Mouse (Mus musculus): ENCODE results near the gene Sdk1. TPM values are rescaled to one million over a fixed set of nuclear protein-coding genes. Genes with fewer than 3 reads are reported as not detected.
A peak's percentile ranks its signal among the peaks of the same experiment; 100 is the strongest.

Gene Sdk1
- polyA plus RNA-seq, 1 experiment from 2014 or later, result 0.73 TPM

GRCm38 (mm10) chr5:142178164-142178563 lies 936.9 kb downstream of the Sdk1 start:
- H3K27ac ChIP-seq (replicated peaks), result 0 out of 2 replicates have a peak overlapping the region, but pooled peaks have one; percentile 28

DNA sequence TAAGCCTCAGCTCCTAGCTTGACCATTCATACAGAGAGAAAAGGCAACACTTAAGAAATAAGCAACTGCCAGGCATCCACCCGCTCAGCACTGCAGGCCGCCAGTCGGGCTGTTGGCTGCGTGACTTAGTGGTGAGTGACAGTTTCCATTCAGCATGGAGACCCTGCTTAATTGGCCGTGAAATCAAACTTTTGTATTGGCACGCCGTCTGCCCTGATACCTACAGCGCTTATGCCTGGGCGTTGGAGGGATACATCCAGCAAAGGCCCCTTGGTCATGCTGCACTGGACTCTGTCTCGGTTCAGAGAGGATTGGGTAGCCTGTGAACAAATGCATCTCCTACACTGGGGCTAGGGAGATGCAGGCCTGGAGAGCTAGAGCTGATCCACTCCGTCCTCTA lies 938.0 kb downstream of the Sdk1 start:
- Histone ChIP-seq H3K36me3 (no peaks in the 10 kb centered on the region), H3K4me3 (peak overlapping the region; percentile 33), H3K4me1 (peaks cover 38% of the 10 kb centered on the region), H3K9me3 (replicated peaks) (no peaks in the 10 kb centered on the region; the same call in 1 of the 2 replicates), H3K27me3 (ENCODE audit: low read depth, poor library complexity, severe bottlenecking) (peaks cover 91% of the 10 kb centered on the region), H3K27ac (replicated peaks) (peak overlapping the region; percentile 59)
- WGBS, result 15% methylated on average over 11 of the region's 11 CpGs
- DNase-seq (ENCODE audit: low spot score), result peak; percentile 82

More at GRCm38 (mm10) chr5:142178164-142178563, 936.9 kb downstream of the Sdk1 start:
- Histone ChIP-seq H3K36me3 (no peaks in the 10 kb centered on the region), H3K27me3 (ENCODE audit: low read depth, poor library complexity, severe bottlenecking) (peaks cover 85% of the 10 kb centered on the region), H3K4me1 (peaks cover 38% of the 10 kb centered on the region), H3K4me3 (no peak overlapping the region), H3K9me3 (replicated peaks) (no peaks in the 10 kb centered on the region; the same call in 1 of the 2 replicates)
- WGBS, result 74% methylated on average over 8 of the region's 8 CpGs
- DNase-seq (ENCODE audit: low spot score), result no peak

DNA sequence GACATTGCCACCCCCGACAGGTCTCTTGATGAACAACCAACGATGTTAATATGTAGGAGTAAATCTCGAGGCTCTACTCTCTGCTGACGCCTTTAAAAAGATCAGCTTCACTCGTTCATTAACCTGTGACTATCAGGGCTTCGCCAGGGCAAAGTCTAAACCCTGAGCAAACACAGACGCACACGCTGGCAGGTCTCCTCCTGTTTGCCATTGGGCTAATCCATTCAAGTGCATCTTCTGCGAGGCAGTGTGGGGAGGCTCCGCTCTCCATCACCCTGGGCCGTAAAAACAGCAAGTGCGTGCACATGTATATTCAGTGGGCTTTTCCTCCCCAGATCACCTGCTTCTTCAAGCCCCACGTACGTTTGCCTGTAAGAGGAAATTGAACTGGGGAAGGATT lies 940.6 kb downstream of the Sdk1 start:
- no peaks in the 10 kb centered on the region for H3K9me3 ChIP-seq (replicated peaks)
- WGBS, result 75% methylated on average over 14 of the region's 14 CpGs
- no peak overlapping the region for H3K4me3 ChIP-seq
- no peaks in the 10 kb centered on the region for H3K36me3 ChIP-seq
- peaks cover 38% of the 10 kb centered on the region for H3K4me1 ChIP-seq
- H3K27ac ChIP-seq (replicated peaks), result no peak overlapping the region
- DNase-seq (ENCODE audit: low spot score), result no peak
- H3K27me3 ChIP-seq (ENCODE audit: low read depth, poor library complexity, severe bottlenecking), result peaks cover 79% of the 10 kb centered on the region

DNA sequence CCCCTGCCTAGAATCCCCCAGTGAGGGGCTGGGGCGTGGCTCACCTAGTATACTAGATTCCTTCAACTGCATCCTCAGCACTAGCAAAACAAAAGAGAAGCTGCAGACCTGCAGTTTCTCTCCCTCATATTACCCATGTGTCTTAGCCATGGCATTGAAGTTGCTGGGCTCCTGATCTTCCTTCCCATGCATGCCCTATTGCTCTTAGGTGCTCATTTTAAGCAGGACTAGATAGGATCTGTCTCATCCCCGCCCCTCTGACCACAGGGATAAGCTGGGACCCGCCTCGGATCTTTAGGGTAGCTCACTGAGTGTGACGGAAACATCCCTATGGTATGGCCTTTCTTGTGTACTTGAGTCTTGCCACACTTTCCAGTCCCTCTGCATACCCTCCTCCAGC lies 947.5 kb downstream of the Sdk1 start:
- no peaks in the 10 kb centered on the region for H3K36me3 ChIP-seq
- 79% methylated on average over 5 of the region's 5 CpGs for WGBS

DNA sequence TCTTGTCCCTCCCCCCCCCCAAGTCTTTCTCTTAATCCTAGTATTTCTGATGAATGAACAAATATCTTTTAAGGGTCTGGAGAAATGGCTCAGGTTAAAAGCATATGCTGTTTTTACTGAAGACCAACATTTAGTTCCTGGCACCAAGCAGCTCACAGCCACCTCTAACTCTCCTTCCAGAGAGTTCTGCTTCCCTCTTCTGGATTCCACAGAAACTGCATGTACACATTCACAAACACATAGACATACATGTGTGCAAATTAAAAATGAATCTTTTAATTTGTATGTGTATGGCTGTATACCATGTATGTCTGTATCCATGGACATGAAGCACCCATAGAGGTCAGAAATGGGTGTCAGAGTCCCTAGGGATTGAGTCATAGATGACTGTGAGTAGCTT lies 968.6 kb downstream of the Sdk1 start:
- no peaks in the 10 kb centered on the region for H3K27me3 ChIP-seq (ENCODE audit: low read depth, poor library complexity, severe bottlenecking)
- no peak for DNase-seq (ENCODE audit: low spot score)
- H3K36me3 ChIP-seq, result no peaks in the 10 kb centered on the region
- H3K9me3 ChIP-seq (replicated peaks), result no peaks in the 10 kb centered on the region
- no peak overlapping the region for H3K4me3 ChIP-seq
- no peak overlapping the region for H3K27ac ChIP-seq (replicated peaks)
- H3K4me1 ChIP-seq, result 0 out of 2 replicates have a peak, but pooled peaks cover 3% of the 10 kb centered on the region

More for the DNA sequence above, 947.5 kb downstream of the Sdk1 start:
- no peak overlapping the region for H3K27ac ChIP-seq (replicated peaks)
- H3K4me3 ChIP-seq, result no peak overlapping the region
- H3K9me3 ChIP-seq (replicated peaks), result no peaks in the 10 kb centered on the region
- DNase-seq (ENCODE audit: low spot score), result no peak
- peaks cover 10% of the 10 kb centered on the region; the same call in 1 of the 2 replicates for H3K4me1 ChIP-seq
- peaks cover 23% of the 10 kb centered on the region for H3K27me3 ChIP-seq (ENCODE audit: low read depth, poor library complexity, severe bottlenecking)

DNA sequence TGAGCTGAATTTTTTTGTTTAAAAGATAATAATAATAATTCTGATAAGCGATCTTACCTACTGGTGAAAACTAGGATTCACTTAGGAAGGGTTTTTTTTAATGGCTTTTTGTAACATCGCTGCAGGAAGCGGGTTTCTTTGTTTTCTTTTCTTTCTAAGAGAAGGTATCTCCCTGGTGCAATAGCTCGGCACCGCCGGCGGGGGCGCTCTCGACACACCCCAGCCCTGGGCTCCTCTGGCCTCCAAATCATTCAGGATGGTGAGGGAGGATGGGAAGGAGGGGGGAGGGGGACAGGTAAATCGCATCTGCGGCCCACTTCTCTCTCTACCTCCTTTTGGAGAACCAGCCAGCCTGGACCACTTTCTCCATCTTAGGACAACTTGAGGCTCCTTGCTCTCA lies 971.0 kb downstream of the Sdk1 start:
- Histone ChIP-seq H3K36me3 (no peaks in the 10 kb centered on the region), H3K4me3 (no peak overlapping the region), H3K9me3 (replicated peaks) (no peaks in the 10 kb centered on the region), H3K27ac (replicated peaks) (no peak overlapping the region), H3K27me3 (ENCODE audit: low read depth, poor library complexity, severe bottlenecking) (no peaks in the 10 kb centered on the region), H3K4me1 (0 out of 2 replicates have a peak, but pooled peaks cover 3% of the 10 kb centered on the region)
- WGBS, result 61% methylated on average over 11 of the region's 11 CpGs
- no peak for DNase-seq (ENCODE audit: low spot score)

- H3K27me3 ChIP-seq (ENCODE audit: low read depth, poor library complexity, severe bottlenecking), result no peaks in the 10 kb centered on the region
- no peak overlapping the region for H3K27ac ChIP-seq (replicated peaks)
- no peak for DNase-seq (ENCODE audit: low spot score)
- 90% methylated on average over 5 of the region's 5 CpGs for WGBS
- H3K4me3 ChIP-seq, result no peak overlapping the region
- no peaks in the 10 kb centered on the region for H3K36me3 ChIP-seq
- H3K9me3 ChIP-seq (replicated peaks), result peaks cover 7% of the 10 kb centered on the region; the same call in 1 of the 2 replicates
- H3K4me1 ChIP-seq, result no peaks in the 10 kb centered on the region
Measured at GRCm38 (mm10) chr5:142215981-142216380, 974.7 kb downstream of the Sdk1 start.

DNA sequence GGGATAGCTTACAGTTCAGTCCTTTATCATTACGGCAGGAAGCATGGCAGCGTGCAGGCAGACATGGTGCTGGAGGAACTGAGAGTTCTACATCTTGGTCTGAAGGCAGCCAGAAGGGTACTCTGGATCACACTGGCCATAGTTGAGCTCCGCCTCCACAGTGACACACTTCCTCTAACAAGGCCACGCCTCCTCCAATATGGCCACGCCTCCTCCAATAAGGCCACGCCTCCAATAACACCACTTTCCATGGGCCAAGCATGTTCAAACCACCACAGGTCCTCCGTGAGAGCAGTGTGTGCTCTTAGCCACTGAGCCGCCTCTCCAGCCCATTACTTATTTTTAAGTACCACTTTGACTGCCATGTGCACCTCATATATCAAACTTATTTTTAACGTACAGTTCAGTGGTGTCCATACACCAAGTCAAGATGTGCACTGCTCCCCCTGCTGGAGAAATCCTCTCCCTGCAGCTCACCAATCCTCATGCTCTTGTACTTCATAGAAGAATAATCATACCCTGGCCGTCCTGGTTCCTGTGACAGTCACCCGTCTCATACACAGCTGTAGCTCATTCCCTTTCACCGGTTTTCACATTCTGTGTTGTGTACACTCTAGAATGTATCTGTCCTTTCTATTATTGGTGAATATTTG lies 979.7 kb downstream of the Sdk1 start:
- peak; percentile 18 for DNase-seq (ENCODE audit: low spot score)
- Histone ChIP-seq H3K27me3 (ENCODE audit: low read depth, poor library complexity, severe bottlenecking) (no peaks in the 10 kb centered on the region), H3K36me3 (no peaks in the 10 kb centered on the region), H3K9me3 (replicated peaks) (peaks cover 9% of the 10 kb centered on the region; the same call in 1 of the 2 replicates), H3K27ac (replicated peaks) (no peak overlapping the region), H3K4me1 (no peaks in the 10 kb centered on the region), H3K4me3 (no peak overlapping the region)
- WGBS, result 94% methylated on average over 12 of the region's 12 CpGs

DNA sequence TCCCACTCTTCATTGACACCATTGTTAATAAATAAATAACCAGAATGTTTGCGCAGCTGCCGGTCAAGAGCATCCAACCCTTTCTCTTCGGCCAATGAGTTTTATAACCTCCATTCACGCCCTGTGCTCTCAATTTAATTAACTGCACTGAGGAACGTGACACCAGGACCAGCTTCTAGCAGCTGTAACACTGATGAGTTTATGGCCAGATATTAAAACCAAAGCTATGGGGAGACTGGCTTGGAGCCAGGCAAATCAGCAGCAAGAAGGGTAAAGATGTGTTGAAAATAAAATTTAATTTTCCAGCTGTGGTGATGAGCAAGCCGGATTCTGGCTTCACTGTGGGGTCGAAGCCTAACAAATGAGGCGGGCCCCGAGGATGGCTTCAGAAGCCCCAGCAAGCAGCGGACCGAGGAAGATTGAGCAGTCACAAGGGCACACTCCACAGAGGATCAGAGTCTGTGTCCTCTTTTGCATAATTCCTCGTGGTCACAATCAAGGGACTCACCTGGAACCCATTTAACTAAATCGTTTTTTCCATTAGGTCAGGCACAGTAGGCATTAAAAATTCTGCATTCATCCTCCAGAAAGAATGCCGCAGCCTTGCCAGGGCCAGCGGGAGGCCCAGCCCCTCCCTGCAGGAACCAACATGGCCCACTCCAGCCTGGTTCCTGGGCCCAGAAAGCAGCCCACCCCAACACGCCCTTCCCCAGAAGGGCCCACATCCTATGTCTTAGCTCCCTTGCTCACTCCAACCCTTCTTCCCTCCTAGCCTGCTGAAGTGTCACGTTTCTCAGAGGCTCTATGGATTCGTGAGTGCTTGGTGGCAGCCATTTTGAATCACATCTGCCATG lies 987.9 kb downstream of the Sdk1 start:
- Histone ChIP-seq H3K9me3 (replicated peaks) (no peaks in the 10 kb centered on the region), H3K27ac (replicated peaks) (no peak overlapping the region), H3K36me3 (no peaks in the 10 kb centered on the region), H3K4me1 (no peaks in the 10 kb centered on the region), H3K27me3 (ENCODE audit: low read depth, poor library complexity, severe bottlenecking) (no peaks in the 10 kb centered on the region), H3K4me3 (no peak overlapping the region)
- WGBS, result 79% methylated on average over 18 of the region's 18 CpGs
- no peak for DNase-seq (ENCODE audit: low spot score)

GRCm38 (mm10) chr5:142229811-142230205 lies 988.5 kb downstream of the Sdk1 start:
- no peak for DNase-seq (ENCODE audit: low spot score)
- no peaks in the 10 kb centered on the region for H3K27me3 ChIP-seq (ENCODE audit: low read depth, poor library complexity, severe bottlenecking)
- H3K4me3 ChIP-seq, result no peak overlapping the region
- no peak overlapping the region for H3K27ac ChIP-seq (replicated peaks)
- no peaks in the 10 kb centered on the region for H3K36me3 ChIP-seq
- H3K4me1 ChIP-seq, result no peaks in the 10 kb centered on the region
- no peaks in the 10 kb centered on the region for H3K9me3 ChIP-seq (replicated peaks)
- 92% methylated on average over 8 of the region's 8 CpGs for WGBS

GRCm38 (mm10) chr5:142240288-142240687 lies 999.0 kb downstream of the Sdk1 start:
- WGBS, result 88% methylated on average over 6 of the region's 6 CpGs
- DNase-seq (ENCODE audit: low spot score), result no peak
- H3K27me3 ChIP-seq (ENCODE audit: low read depth, poor library complexity, severe bottlenecking), result no peaks in the 10 kb centered on the region

DNA sequence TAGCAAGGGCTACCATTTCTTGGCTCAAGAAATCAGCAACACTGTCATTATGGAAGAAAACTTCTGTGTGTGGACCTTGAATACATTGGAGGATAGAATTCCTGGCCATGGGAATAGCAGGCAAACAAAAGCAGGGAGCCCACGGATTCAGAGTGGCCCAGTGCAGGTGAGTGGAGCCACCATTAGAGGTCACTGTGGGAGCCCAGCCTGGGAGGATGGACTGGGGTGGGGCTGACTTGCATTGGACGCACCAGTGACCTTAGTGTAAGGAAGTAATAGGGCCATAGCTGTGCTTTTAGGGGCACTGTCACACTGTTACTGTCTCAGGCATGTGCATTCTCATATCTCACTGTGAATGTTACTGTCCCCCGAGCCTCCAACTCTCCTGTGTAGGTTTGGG lies 1001.3 kb downstream of the Sdk1 start:
- H3K9me3 ChIP-seq (replicated peaks), result peaks cover 17% of the 10 kb centered on the region; the same call in 1 of the 2 replicates
- no peaks in the 10 kb centered on the region for H3K4me1 ChIP-seq
- no peak for DNase-seq (ENCODE audit: low spot score)
- WGBS, result 60% methylated on average over 3 of the region's 3 CpGs
- H3K27ac ChIP-seq (replicated peaks), result no peak overlapping the region
- H3K36me3 ChIP-seq, result no peaks in the 10 kb centered on the region
- no peaks in the 10 kb centered on the region for H3K27me3 ChIP-seq (ENCODE audit: low read depth, poor library complexity, severe bottlenecking)
- no peak overlapping the region for H3K4me3 ChIP-seq

More at GRCm38 (mm10) chr5:142240288-142240687, 999.0 kb downstream of the Sdk1 start:
- H3K27ac ChIP-seq (replicated peaks), result no peak overlapping the region
- H3K9me3 ChIP-seq (replicated peaks), result peaks cover 12% of the 10 kb centered on the region; the same call in 1 of the 2 replicates
- H3K4me1 ChIP-seq, result no peaks in the 10 kb centered on the region
- no peak overlapping the region for H3K4me3 ChIP-seq
- H3K36me3 ChIP-seq, result no peaks in the 10 kb centered on the region

GRCm38 (mm10) chr5:142243069-142243468 lies 1001.8 kb downstream of the Sdk1 start:
- no peaks in the 10 kb centered on the region for H3K27me3 ChIP-seq (ENCODE audit: low read depth, poor library complexity, severe bottlenecking)
- no peaks in the 10 kb centered on the region for H3K36me3 ChIP-seq
- H3K4me3 ChIP-seq, result no peak overlapping the region
- H3K4me1 ChIP-seq, result no peaks in the 10 kb centered on the region
- peaks cover 17% of the 10 kb centered on the region; the same call in 1 of the 2 replicates for H3K9me3 ChIP-seq (replicated peaks)
- WGBS, result 87% methylated on average over 2 of the region's 2 CpGs
- no peak overlapping the region for H3K27ac ChIP-seq (replicated peaks)
- no peak for DNase-seq (ENCODE audit: low spot score)
